Mouse (Mus musculus) liver, embryonic 14.5 days (tissue): ENCODE data around the gene Rgl2. TPM values are rescaled to one million over a fixed set of nuclear protein-coding genes. Genes with fewer than 3 reads are reported as not detected.

Experiments
- ATAC-seq: fragments of 200-750 bp; cut with Nextera tagmentation; 2 replicates; pipeline ENCODE4 v1.8.0; 2017; ENCODE audit warnings: moderate number of reproducible peaks, mild to moderate bottlenecking, moderate library complexity; ENCODE audit not compliant: insufficient read depth
- DNase-seq, 3 experiments: peaks; one replicate each; pipeline ENCODE4 v3.0.0-alpha.2; 2012 to 2013; ENCODE audit warnings: low read depth in 3 of 3, low spot score in 3 of 3
- H3K27ac ChIP-seq: fragments of 300-500 bp; sonication (generic); 2 replicates; pipeline ENCODE4 v1.5.1; 2014; ENCODE audit warnings: moderate library complexity, mild to moderate bottlenecking, control low read depth, inconsistent platforms
- H3K27me3 ChIP-seq: fragments of 300-500 bp; sonication (generic); 2 replicates; pipeline ENCODE4 v1.6.1; 2014; ENCODE audit warnings: mild to moderate bottlenecking, low read length, moderate library complexity; ENCODE audit not compliant: control insufficient read depth, insufficient read depth
- H3K36me3 ChIP-seq: fragments of 300-500 bp; sonication (generic); replicated peaks from 2 replicates; pipeline ENCODE4 v1.6.1; 2014; ENCODE audit warnings: low read depth; ENCODE audit not compliant: control insufficient read depth, insufficient read depth
- H3K4me1 ChIP-seq, 2 experiments: fragments of 200-500 bp in 1 of 2; fragments of 300-500 bp in 1 of 2; sonication (generic) in 1 of 2; replicated peaks; 2 replicates each; pipeline ENCODE4 v1.6.1; 2012 to 2014; ENCODE audit warnings: antibody characterized with exemption in 1 of 2, inconsistent platforms in 1 of 2, low read length in 1 of 2; ENCODE audit not compliant: control insufficient read depth in 2 of 2, insufficient read depth in 2 of 2
- H3K4me2 ChIP-seq: fragments of 300-500 bp; sonication (generic); 2 replicates; pipeline ENCODE4 v1.6.1; 2014; ENCODE audit warnings: low read depth, mild to moderate bottlenecking, control low read depth, moderate library complexity
- H3K4me3 ChIP-seq, 2 experiments: fragments of 200-500 bp in 1 of 2; fragments of 300-500 bp in 1 of 2; sonication (generic) in 1 of 2; 2 replicates each; pipeline ENCODE4 v1.5.1; 2012 to 2014; ENCODE audit warnings: low read depth in 2 of 2, low read length in 2 of 2, mild to moderate bottlenecking in 2 of 2, control low read depth in 1 of 2, inconsistent platforms in 1 of 2, moderate library complexity in 1 of 2; ENCODE audit not compliant: insufficient read depth in 1 of 2
- H3K9ac ChIP-seq: fragments of 300-500 bp; sonication (generic); replicated peaks from 2 replicates; pipeline ENCODE4 v1.6.1; 2014; ENCODE audit warnings: mild to moderate bottlenecking, control low read depth, moderate library complexity
- H3K9me3 ChIP-seq: fragments of 300-500 bp; sonication (generic); 2 replicates; pipeline ENCODE4 v1.6.1; 2016; ENCODE audit warnings: low read length, mixed read lengths; ENCODE audit not compliant: control insufficient read depth
- CTCF ChIP-seq: IDR thresholded peaks from 2 replicates; pipeline ENCODE4 v1.5.1; 2016; ENCODE audit warnings: antibody characterized with exemption, low read depth, control low read depth
- EP300 ChIP-seq: IDR thresholded peaks from 2 replicates; pipeline ENCODE4 v1.6.1; 2016; ENCODE audit warnings: antibody characterized with exemption, low read depth
- WGBS: fragments of 180-500 bp; shearing (Covaris S2); extraction: QIAGEN DNeasy Blood & Tissue Kit; methylation state at CpG from one replicate; pipeline ENCODE4 v1.1.7; 2014; ENCODE audit not compliant: insufficient replicate concordance; 5-methylcytosine and 5-hydroxymethylcytosine counted together
- polyA plus RNA-seq, 2 experiments: library from polyadenylated mRNA; depleted of rRNA in 1 of 2; stranded (reverse) in 1 of 2; unstranded in 1 of 2; fragments of >200 nt; fragmentation: Nextera tagmentation in 1 of 2; extraction: Ambion mirVana in 1 of 2; gene quantifications; 2 replicates each; pipeline versions ENCODE4 v1.2.1 to v1.2.3; 2012 to 2014

Rgl2 gene
- polyA plus RNA-seq, 2 experiments, result 4.9 to 17.0 TPM

- Histone ChIP-seq H3K4me2 (peak overlapping the region; percentile 100), H3K4me3 (peak overlapping the region; percentile 74 to 88), H3K27ac (peak overlapping the region; percentile 83), H3K36me3 (peaks cover 2% of the 10 kb centered on the region; the same call in 1 of the 2 replicates), H3K9me3 (no peaks in the 10 kb centered on the region), H3K27me3 (no peaks in the 10 kb centered on the region), H3K4me1 (peaks cover 2 to 4% of the 10 kb centered on the region in 2 experiments; a peak in 2 of 4 replicates), H3K9ac (peak overlapping the region; percentile 79)
- TF ChIP-seq EP300, result no peak
- TF ChIP-seq CTCF, result no peak; the same call in 1 of the 2 replicates
- ATAC-seq (peak; percentile 9; the same call in 1 of the 2 replicates), DNase-seq (peak in 1 of 3 experiments; percentile 71)
- WGBS, result 1% methylated on average over 45 of the region's 45 CpGs
These were observed 1.2 kb downstream of the Rgl2 start for GRCm38 (mm10) chr17:33930280-33931158.

- DNase-seq (no peak), ATAC-seq (no peak)
- H3K4me2 ChIP-seq, result peak overlapping the region; percentile 100
- no peak overlapping the region; the same call in none of the 2 replicates for H3K9ac ChIP-seq
- no peak for TF ChIP-seq CTCF
- no peak for TF ChIP-seq EP300
- H3K27me3 ChIP-seq, result no peaks in the 10 kb centered on the region
- peaks cover 2% of the 10 kb centered on the region; the same call in 1 of the 2 replicates for H3K36me3 ChIP-seq
- no peak overlapping the region; the same call in 1 of the 2 replicates for H3K27ac ChIP-seq
- peak overlapping the region; percentile 74 to 88; a peak in 3 of 4 replicates for H3K4me3 ChIP-seq
- H3K9me3 ChIP-seq, result no peaks in the 10 kb centered on the region
- 46% methylated on average over 18 of the region's 18 CpGs for WGBS
- peaks cover 2 to 4% of the 10 kb centered on the region in 2 experiments; a peak in 2 of 4 replicates for H3K4me1 ChIP-seq
These were observed 2.0 kb downstream of the Rgl2 start for GRCm38 (mm10) chr17:33931159-33931866.

GRCm38 (mm10) chr17:33931947-33932346 is 2.6 kb downstream of the Rgl2 start:
- no peak overlapping the region for H3K4me2 ChIP-seq
- H3K4me3 ChIP-seq, result no peak overlapping the region
- no peaks in the 10 kb centered on the region for H3K9me3 ChIP-seq
- H3K36me3 ChIP-seq, result peaks cover 2% of the 10 kb centered on the region
- H3K9ac ChIP-seq, result no peak overlapping the region
- no peaks in the 10 kb centered on the region for H3K27me3 ChIP-seq
- H3K4me1 ChIP-seq, result peaks cover 2 to 4% of the 10 kb centered on the region in 2 experiments; a peak in 2 of 4 replicates
- no peak for ATAC-seq
- 89% methylated on average over 11 of the region's 11 CpGs for WGBS
- no peak overlapping the region for H3K27ac ChIP-seq
- no peak for DNase-seq
- TF ChIP-seq EP300 (no peak), CTCF (no peak)

- 79% methylated on average over 14 of the region's 14 CpGs for WGBS
- no peaks in the 10 kb centered on the region for H3K9me3 ChIP-seq
- no peaks in the 10 kb centered on the region for H3K27me3 ChIP-seq
- TF ChIP-seq EP300 (no peak), CTCF (no peak)
- H3K9ac ChIP-seq, result no peak overlapping the region
- no peak overlapping the region for H3K27ac ChIP-seq
- no peak overlapping the region for H3K4me2 ChIP-seq
- H3K36me3 ChIP-seq, result peaks cover 2% of the 10 kb centered on the region
- ATAC-seq (no peak), DNase-seq (no peak)
- peaks cover 2 to 4% of the 10 kb centered on the region in 2 experiments; a peak in 2 of 4 replicates for H3K4me1 ChIP-seq
- no peak overlapping the region for H3K4me3 ChIP-seq
These were observed 3.1 kb downstream of the Rgl2 start for GRCm38 (mm10) chr17:33932448-33932847.
